Mouse (Mus musculus) heart, adult 11 months (tissue): ENCODE measurements around the gene Rapgef1.
"Not testable (repeated sequence)": the region's sequence is repeated elsewhere in the genome, so short reads cannot be mapped to it uniquely, and the experiment has no call there.

Experiments
- DNase-seq: peaks from one replicate; pipeline ENCODE4 v3.0.0; 2022

Gene Rapgef1

DNA sequence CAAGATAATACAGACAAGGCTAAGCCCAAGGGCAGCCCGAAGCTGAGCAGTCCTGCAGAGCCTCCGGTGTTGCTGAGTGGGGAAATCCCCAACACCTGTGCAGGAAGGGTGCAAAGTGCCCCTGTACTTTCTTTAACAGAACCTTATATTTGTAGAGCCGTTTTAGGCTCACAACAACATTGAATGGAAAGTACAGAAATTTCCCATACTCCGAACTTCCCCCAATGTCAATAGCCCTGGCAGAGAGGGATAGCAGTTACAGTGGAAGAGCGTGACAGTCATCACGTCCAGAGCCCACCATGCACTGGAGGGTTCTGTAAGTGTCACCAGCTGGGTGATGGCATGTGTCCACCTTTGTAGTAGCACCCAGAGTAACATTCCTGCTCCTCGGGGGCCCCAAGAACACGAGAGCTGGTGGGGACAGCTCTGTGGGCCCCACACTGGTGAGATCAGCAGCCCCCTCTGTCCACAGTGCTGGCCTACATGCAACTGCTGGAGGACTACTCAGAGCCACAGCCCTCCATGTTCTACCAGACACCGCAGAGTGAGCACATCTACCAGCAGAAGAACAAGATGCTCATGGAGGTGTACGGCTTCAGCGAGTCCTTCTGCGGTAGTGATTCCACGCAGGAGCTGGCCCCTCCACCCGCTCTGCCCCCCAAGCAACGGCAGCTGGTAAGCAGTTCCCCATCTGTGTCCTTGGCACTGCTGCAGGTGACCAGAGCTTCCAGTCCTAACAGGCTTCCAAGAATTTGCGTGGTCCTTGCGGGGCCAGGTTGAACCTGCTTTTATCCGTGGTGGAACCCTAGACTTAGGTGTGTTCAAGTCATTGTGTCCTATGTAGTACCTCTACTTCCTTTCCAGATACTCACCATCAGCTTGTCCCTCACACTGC lies 87.5 kb downstream of the Rapgef1 start:
- no peak for DNase-seq

- no peak for DNase-seq
These were observed 88.2 kb downstream of the Rapgef1 start for GRCm38 (mm10) chr2:29707731-29708130.

DNA sequence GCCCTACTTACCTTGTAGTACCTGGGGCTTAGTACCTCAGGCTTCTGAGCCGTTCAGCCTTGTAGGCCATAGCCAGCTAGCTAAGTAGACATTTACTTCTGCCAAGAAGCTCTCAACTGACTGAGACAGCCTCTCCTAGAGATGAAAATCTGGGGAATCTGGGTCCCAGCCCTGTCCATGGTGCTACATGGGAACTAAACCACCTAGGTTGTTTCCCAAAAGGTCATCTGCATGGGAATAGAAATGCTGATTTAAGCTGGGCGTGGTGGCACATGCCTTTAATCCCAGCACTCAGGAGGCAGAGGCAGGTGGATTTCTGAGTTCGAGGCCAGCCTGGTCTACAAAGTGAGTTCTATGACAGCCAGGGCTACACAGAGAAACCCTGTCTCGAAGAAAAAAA lies 88.7 kb downstream of the Rapgef1 start:
- not testable (repeated sequence) for DNase-seq

GRCm38 (mm10) chr2:29711038-29711437 lies 91.5 kb downstream of the Rapgef1 start:
- no peak for DNase-seq

GRCm38 (mm10) chr2:29711877-29712276 lies 92.4 kb downstream of the Rapgef1 start:
- no peak for DNase-seq

GRCm38 (mm10) chr2:29713501-29713900 lies 94.0 kb downstream of the Rapgef1 start:
- DNase-seq: peak; percentile 86

DNA sequence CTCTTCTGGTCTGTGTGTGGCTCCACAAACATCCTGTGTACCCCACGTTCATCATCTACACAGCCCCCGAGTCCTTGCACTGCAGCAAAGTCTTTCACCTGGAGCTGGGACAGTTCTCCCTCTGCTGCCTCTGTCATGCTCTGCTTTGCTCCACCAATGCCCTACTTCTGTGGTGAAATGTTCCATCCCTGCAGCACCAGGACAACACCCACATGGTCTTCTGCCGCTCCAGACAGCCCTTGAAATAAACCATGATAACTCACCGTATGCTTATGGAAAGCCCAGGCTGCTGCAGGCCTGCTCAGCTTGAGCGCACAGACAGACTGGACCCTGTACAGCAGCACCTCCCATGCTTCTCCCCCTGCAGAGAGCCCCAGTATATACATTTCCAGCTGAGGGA lies 94.6 kb downstream of the Rapgef1 start:
- peak; percentile 85 for DNase-seq

DNA sequence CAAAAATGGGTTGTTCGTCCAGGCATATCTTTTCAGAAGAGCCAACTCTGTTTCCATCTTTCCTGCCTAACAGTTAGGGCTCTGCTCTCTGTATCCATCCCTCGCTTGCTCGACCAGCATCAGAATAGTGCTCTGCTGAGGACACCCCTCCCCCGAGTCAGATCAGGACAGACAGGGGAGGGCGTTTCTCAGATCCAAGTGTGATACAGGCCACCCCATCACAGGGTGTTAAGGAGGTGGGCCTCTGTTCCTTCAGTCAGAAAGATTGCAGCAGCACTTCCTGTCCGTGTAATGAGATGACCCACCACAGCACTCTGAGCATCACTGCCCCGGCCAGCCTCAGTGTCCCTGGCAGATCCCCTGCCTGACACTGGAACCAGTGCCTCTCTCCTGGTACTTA lies 96.6 kb downstream of the Rapgef1 start:
- DNase-seq: peak; percentile 73

- DNase-seq: peak; percentile 94
These were observed 97.2 kb downstream of the Rapgef1 start for GRCm38 (mm10) chr2:29716691-29717090.

DNA sequence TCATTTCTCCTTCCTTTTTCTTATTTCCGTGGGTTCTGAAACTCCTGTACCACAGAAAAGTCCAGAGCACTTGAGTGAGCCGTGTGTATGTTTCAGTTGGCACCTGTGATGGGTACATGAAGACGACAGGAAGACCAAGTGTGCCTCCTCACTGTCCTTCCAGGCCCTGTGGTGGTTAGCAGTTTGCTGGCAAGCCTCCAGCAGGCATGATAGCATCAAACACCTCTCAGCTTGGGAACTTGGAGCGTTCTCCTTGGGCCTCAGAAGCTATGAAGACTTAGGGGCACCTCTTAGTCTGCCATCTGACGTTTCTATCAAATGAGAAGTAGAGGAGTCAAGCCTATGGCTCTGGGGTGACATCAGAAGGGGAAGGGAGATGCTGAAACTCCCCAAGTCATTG lies 99.1 kb downstream of the Rapgef1 start:
- DNase-seq: no peak

DNA sequence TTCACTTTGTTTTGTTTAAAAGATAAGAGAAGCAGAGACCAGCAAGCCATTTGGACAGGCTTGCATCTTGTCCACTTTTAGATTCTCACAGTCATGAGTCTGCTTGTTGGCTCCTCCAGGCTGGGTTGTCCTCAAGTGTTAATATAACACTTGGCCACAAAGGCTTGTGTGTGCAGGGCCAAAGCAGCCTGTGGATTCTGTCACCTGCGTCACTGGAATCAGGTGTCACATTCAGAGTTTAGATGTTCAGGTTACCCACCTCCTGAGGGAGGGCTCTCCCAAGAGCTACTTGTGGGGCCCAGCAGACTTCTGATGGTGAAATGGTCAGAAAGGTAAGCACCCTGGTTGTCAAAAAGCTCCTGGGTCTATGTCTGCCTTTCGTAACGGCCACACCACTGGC lies 103.6 kb downstream of the Rapgef1 start:
- DNase-seq: no peak

GRCm38 (mm10) chr2:29724664-29725365 lies 105.3 kb downstream of the Rapgef1 start:
- no peak for DNase-seq

DNA sequence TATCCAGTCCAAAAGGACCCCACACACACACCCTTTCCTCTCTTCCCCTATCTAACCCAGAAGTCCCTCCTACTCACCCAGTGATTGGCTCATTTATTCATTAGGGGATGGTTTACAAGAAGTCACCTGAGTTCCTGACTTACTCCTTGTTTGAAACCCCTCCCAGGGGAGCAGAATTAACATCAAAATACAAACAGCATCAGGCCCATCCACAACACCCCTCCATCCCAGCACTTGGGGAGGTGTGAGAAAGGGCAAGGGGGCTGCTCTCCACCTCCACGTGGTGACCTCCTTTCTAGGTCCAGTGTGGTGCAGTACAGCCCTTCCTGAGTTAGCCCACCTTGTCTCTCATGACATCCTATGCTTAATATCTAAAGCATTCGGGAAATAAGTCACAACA lies 110.0 kb downstream of the Rapgef1 start:
- peak; percentile 71 for DNase-seq

GRCm38 (mm10) chr2:29731545-29731944 lies 112.0 kb downstream of the Rapgef1 start:
- DNase-seq: peak; percentile 92

- no peak for DNase-seq
These were observed 113.0 kb downstream of the Rapgef1 start for GRCm38 (mm10) chr2:29732559-29732958.

DNA sequence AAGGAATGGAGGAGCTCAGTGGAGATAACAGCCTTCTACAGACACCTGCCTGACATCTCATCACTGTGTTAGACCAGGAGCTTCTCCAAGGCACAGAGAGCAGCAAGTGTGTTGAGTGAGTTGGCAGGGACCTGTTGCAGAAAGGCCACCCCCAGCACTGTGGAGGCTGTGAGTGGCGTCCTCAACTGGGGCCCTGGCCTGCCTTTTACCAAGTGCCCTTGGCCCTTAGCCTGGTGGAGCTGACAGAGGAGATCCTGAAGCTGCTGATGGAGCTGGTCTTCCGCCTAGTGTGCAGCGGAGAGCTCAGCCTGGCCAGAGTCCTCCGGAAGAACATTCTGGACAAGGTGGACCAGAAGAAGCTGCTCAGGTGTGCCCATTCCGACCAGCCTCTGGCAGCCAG lies 113.8 kb downstream of the Rapgef1 start:
- DNase-seq: peak; percentile 90

GRCm38 (mm10) chr2:29735708-29736107 lies 116.2 kb downstream of the Rapgef1 start:
- DNase-seq: no peak

DNA sequence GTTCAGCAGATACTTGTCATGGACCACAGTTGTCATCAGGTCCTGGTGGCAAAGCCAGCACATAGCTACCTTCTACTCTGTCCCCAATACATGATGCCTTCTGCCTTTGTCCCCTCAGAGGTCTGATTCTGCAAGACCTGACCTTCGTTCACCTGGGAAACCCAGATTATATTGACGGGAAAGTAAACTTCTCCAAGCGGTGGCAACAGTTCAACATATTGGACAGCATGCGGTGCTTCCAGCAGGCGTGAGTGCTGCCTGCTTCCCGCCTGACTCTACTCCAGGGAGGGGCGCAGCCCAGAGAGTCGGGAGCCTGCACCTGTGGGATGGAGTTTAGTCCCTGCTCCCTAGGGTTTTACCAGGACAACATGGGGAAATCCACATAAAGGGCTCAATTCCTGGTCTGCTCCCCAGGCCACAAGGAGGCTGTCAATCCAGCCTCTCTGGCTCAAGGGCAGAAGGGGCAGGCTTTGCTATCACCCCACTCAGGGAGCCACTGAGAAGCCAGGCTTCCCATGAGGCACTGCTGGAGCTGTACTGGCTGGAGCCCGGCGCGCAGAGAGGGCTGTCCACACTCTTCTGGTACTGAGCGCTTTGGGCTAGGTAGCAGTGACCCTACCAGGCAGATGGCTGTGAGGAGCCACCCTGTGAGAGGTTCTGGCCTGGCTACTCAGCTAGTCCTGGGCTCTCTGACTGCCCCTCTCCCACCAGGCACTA lies 117.8 kb downstream of the Rapgef1 start:
- DNase-seq: peak; percentile 93

GRCm38 (mm10) chr2:29738799-29739198 lies 119.3 kb downstream of the Rapgef1 start:
- peak; percentile 87 for DNase-seq

- DNase-seq: peak; percentile 97
These were observed 119.8 kb downstream of the Rapgef1 start for GRCm38 (mm10) chr2:29739368-29739767.

DNA sequence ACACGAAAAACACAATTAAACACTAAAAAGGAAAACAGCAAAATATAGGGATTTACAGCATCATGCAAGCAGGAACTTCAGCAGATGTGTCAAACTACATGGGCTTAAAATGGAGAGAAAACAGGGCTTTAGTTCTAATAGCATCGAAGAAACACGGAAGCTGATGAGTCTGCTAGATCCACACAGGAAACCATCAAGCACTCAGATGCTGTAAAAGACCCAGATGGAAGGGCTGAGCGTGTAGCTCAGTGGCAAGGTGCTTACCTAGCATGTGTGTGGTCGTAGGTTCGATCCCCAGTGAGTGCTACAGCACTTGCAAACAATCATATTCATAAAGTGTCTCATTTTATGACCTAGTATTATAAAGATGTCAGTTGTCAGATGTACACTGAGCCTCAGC lies 121.7 kb downstream of the Rapgef1 start:
- DNase-seq: no peak

DNA sequence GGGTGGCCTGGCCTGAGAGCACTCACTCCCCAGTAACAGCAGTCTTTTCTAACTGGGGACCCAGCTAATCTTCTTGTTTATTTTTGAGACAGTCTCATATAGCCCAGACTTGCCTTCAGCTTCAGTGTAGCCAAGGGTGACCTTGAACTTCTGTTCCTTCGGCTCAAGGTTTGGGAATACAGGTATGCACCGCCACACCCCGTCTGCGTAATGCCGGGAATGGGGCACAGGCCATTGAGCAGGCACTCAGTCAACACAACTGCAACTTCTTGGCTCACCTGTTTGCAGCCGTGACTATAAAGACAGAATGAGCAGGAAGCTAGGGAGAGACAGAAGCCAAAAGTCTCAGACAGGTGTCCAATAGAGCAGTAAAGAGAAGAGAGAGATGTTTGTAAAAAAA lies 124.7 kb downstream of the Rapgef1 start:
- DNase-seq: no peak

DNA sequence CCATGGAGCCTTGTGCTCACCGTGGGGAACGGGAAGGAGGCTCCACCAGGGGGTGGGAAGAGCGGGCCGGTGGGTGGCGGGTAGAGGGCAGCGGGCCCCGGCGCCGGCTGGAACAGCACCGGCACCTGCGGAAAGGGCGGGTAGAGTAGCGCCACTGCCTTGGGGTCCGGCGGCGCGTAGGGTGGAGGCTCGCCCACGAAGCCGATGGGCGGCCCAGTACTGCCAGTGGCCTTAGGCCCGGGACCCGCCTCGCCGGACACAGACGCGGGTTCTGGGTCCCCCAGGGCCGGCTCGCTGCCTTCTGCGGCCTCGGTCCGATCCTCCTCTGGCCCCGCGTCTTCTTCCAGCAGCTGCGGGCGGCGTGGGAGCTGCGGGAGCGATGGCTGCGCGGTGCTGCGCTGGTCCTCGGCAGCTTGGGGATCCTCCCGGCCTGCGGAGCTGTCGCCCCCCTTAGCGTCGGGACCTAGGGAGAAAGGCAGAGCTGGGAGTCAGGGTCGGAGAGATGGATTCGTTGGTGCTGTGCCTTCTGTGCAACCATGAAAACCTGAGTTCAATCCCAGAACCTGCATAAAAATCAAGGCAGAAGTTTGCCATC lies 127.8 kb downstream of the Rapgef1 start:
- DNase-seq: peak; percentile 88
